Mouse (Mus musculus) stomach, embryonic 16.5 days (tissue): ENCODE measurements around the gene Ash1l. TPM values are rescaled to one million over a fixed set of nuclear protein-coding genes. Genes with fewer than 3 reads are reported as not detected.
"Not testable (repeated sequence)": the region's sequence is repeated elsewhere in the genome, so short reads cannot be mapped to it uniquely, and the experiment has no call there.

Experiments used
- ATAC-seq: fragments of 200-750 bp; cut with Nextera tagmentation; 2 replicates; pipeline ENCODE4 v1.8.0; 2017; ENCODE audit warnings: moderate number of reproducible peaks, moderate TSS enrichment; ENCODE audit not compliant: insufficient read depth, low FRiP score
- H3K27ac ChIP-seq: fragments of 300-500 bp; sonication (generic); 2 replicates; pipeline ENCODE4 v1.5.1; 2014; ENCODE audit warnings: low read length
- H3K27me3 ChIP-seq: fragments of 300-500 bp; sonication (generic); 2 replicates; pipeline ENCODE4 v1.6.1; 2014; ENCODE audit warnings: low read length, control low read depth, mixed read lengths; ENCODE audit not compliant: control insufficient read depth, insufficient read depth
- H3K36me3 ChIP-seq: fragments of 300-500 bp; sonication (generic); 2 replicates; pipeline ENCODE4 v1.6.1; 2014; ENCODE audit warnings: low read length; ENCODE audit not compliant: control insufficient read depth, insufficient read depth
- H3K4me1 ChIP-seq: fragments of 300-500 bp; sonication (generic); 2 replicates; pipeline ENCODE4 v1.6.1; 2014; ENCODE audit warnings: low read length, control low read depth, mixed read lengths; ENCODE audit not compliant: control insufficient read depth, insufficient read depth
- H3K4me2 ChIP-seq: fragments of 300-500 bp; sonication (generic); 2 replicates; pipeline ENCODE4 v1.6.1; 2014; ENCODE audit warnings: low read depth, low read length, mixed read lengths
- H3K4me3 ChIP-seq: fragments of 300-500 bp; sonication (generic); replicated peaks from 2 replicates; pipeline ENCODE4 v1.5.1; 2014; ENCODE audit warnings: mild to moderate bottlenecking, low read length
- H3K9ac ChIP-seq: fragments of 300-500 bp; sonication (generic); 2 replicates; pipeline ENCODE4 v1.6.1; 2014; ENCODE audit warnings: low read length
- H3K9me3 ChIP-seq: fragments of 300-500 bp; sonication (generic); replicated peaks from 2 replicates; pipeline ENCODE4 v1.6.1; 2016; ENCODE audit warnings: low read length, control low read depth; ENCODE audit not compliant: control insufficient read depth
- WGBS: fragments of 180-500 bp; shearing (Covaris S2); extraction: QIAGEN DNeasy Blood & Tissue Kit; methylation state at CpG from one replicate; pipeline ENCODE4 v1.1.7; 2014; 5-methylcytosine and 5-hydroxymethylcytosine counted together
- polyA plus RNA-seq: library from polyadenylated mRNA; unstranded; fragments of >200 nt; fragmentation: Nextera tagmentation; extraction: Ambion mirVana; gene quantifications from 2 replicates; pipeline ENCODE4 v1.2.1, GENCODE M21; 2015

Gene Ash1l
- polyA plus RNA-seq, 1 experiment from 2014 or later = 19.3 TPM

DNA sequence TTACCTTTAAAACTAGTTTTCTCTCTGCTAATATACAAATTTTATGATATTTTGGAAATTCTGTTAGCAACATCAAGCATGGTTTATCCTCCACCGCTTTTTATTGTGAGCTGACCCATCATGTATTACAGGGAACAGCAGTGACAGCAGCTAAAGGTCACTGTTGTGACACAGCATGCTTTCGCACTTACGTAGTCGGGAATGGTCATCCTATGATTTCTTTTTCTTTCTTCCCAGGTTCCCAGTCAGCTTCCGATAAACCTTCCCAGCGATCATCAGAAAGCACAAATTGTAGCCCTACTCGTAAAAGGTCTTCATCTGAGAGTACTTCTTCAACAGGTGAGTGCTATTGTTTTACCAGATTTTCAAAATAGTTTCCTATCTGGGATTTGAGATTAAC is 51.1 kb downstream of the Ash1l start:
- ATAC-seq = no peak
- 92% methylated on average over 7 of the region's 7 CpGs for WGBS
- peaks cover 16% of the 10 kb centered on the region; the same call in 1 of the 2 replicates for H3K36me3 ChIP-seq

GRCm38 (mm10) chr3:89030896-89031295 is 80.5 kb downstream of the Ash1l start:
- not testable (repeated sequence) for H3K9ac ChIP-seq, H3K27me3 ChIP-seq, H3K9me3 ChIP-seq, H3K4me3 ChIP-seq, H3K4me1 ChIP-seq, H3K4me2 ChIP-seq, H3K27ac ChIP-seq, ATAC-seq
- H3K36me3 ChIP-seq = peaks cover 42% of the 10 kb centered on the region
- WGBS = 90% methylated on average over 5 of the region's 5 CpGs

More for the DNA sequence above, 51.1 kb downstream of the Ash1l start:
- Histone ChIP-seq H3K27me3 (no peaks in the 10 kb centered on the region), H3K4me1 (no peaks in the 10 kb centered on the region), H3K9me3 (no peaks in the 10 kb centered on the region), H3K4me2 (no peak overlapping the region), H3K4me3 (no peak overlapping the region), H3K9ac (no peak overlapping the region), H3K27ac (no peak overlapping the region)

DNA sequence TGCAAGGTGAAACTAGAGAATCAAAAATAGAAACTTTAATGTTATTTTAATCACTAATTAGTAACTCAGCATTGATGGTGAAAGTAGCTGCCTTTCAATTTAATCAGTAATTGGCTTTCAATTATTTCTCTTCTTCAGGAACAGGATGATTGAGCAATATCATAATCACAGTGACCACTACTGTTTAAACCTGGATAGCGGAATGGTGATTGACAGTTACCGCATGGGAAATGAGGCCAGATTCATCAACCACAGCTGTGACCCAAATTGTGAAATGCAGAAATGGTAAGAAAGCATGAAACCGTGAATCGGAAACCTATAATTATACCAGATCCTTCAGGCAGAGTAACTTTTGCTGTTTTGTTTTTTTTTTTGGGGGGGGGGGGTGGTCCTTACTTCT is 92.9 kb downstream of the Ash1l start:
- no peaks in the 10 kb centered on the region for H3K27me3 ChIP-seq
- H3K4me1 ChIP-seq = no peaks in the 10 kb centered on the region
- ATAC-seq = no peak
- peaks cover 24% of the 10 kb centered on the region for H3K36me3 ChIP-seq
- no peak overlapping the region for H3K4me2 ChIP-seq
- H3K9me3 ChIP-seq = no peaks in the 10 kb centered on the region
- H3K9ac ChIP-seq = no peak overlapping the region
- H3K27ac ChIP-seq = no peak overlapping the region
- H3K4me3 ChIP-seq = no peak overlapping the region
- 97% methylated on average over 4 of the region's 4 CpGs for WGBS

DNA sequence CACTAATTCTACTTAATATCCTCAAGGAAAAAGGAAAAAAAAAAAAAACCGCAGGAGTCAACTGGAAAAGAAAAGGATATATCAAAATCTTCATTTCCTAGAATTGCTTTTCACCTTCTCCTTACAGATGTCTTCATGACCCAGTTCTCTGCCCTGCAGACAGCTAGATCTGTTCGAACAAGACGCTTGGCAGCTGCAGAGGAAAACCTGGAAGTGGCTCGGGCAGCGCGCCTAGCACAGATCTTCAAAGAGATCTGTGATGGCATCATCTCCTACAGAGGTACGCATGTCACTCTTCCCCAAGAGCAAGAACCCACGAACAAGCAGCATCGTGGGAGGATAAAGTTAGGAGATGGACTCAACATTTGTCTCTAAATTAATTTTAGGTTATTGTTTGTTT is 107.9 kb downstream of the Ash1l start:
- H3K4me2 ChIP-seq = no peak overlapping the region
- H3K9ac ChIP-seq = no peak overlapping the region
- WGBS = 91% methylated on average over 9 of the region's 9 CpGs
- H3K9me3 ChIP-seq = no peaks in the 10 kb centered on the region
- no peak overlapping the region for H3K27ac ChIP-seq
- H3K27me3 ChIP-seq = no peaks in the 10 kb centered on the region
- no peaks in the 10 kb centered on the region for H3K4me1 ChIP-seq
- H3K36me3 ChIP-seq = peaks cover 24% of the 10 kb centered on the region
- no peak for ATAC-seq
- H3K4me3 ChIP-seq = no peak overlapping the region

DNA sequence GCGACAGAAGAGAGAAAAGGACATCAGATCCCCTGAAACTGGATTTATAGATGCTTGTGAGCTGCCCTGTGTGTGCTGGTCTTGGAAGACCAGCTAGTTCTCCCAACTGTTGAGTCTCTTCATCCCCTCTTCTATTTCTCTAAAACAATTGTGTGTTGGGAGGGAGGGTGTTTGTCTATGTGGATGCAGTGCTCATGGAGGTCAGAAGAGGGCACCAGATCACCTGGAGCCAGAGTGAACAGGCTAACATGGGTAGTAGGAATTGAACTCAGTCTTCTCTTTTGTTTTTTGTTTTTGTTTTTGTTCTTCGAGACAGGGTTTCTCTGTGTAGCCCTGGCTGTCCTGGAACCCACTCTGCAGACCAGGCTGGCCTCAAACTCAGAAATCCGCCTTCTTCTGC is 108.4 kb downstream of the Ash1l start:
- H3K9me3 ChIP-seq = no peaks in the 10 kb centered on the region
- no peak overlapping the region for H3K4me3 ChIP-seq
- WGBS = 80% methylated on average over 3 of the region's 3 CpGs
- peaks cover 24% of the 10 kb centered on the region for H3K36me3 ChIP-seq
- H3K27ac ChIP-seq = no peak overlapping the region
- no peak overlapping the region for H3K4me2 ChIP-seq
- no peak for ATAC-seq
- no peaks in the 10 kb centered on the region for H3K4me1 ChIP-seq
- H3K9ac ChIP-seq = no peak overlapping the region
- H3K27me3 ChIP-seq = no peaks in the 10 kb centered on the region

GRCm38 (mm10) chr3:89061696-89062095 is 111.3 kb downstream of the Ash1l start:
- no peak overlapping the region for H3K27ac ChIP-seq
- 72% methylated on average over 3 of the region's 3 CpGs for WGBS
- H3K36me3 ChIP-seq = peaks cover 33% of the 10 kb centered on the region
- H3K27me3 ChIP-seq = no peaks in the 10 kb centered on the region
- no peak overlapping the region for H3K9ac ChIP-seq
- no peak overlapping the region for H3K4me2 ChIP-seq
- ATAC-seq = no peak
- H3K4me3 ChIP-seq = no peak overlapping the region
- no peaks in the 10 kb centered on the region for H3K4me1 ChIP-seq
- H3K9me3 ChIP-seq = no peaks in the 10 kb centered on the region

DNA sequence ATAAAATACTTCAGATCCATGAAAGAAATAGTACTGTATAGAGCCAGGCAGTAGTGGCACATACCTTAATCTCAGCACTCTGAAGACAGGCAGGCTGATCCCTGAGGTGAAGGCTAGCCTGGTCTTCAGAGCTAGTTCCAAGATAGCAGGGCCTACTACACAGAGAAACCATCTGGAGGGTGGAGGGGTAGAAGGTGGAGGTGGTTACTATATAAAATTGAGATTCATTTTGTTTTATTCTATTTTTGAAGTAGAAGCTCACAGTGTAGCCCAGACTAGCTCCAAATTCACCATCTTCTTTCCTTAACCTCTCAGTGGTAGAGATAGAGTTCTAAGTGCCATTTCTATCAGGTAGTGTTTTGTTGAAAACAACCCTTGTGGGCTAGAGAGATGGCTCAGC is 116.8 kb downstream of the Ash1l start:
- Histone ChIP-seq H3K27me3 (no peaks in the 10 kb centered on the region), H3K4me3 (no peak overlapping the region), H3K4me1 (no peaks in the 10 kb centered on the region), H3K36me3 (peaks cover 28% of the 10 kb centered on the region), H3K9me3 (no peaks in the 10 kb centered on the region), H3K4me2 (no peak overlapping the region), H3K27ac (no peak overlapping the region), H3K9ac (no peak overlapping the region)
- ATAC-seq = no peak

DNA sequence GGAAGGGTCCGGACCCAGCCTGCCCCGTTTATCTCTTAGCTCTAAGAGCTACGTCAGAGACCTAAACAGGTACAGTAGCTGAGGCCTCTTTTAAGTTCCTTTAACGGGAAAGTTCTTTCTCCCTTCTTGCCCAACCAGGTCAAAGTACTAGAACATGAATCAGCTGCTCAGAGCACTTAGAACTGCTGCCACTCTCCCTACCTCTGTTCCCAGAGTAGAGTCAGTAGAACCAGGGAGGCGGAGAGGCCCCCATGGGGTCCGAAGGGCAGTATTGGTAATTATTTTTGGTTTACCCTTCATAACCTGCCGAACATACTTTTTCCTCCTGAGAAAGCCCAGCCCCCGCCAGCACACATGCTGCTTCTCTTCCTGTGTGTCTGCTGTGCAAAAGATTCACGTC is 127.0 kb downstream of the Ash1l start:
- WGBS = 82% methylated on average over 9 of the region's 9 CpGs
- Histone ChIP-seq H3K4me2 (no peak overlapping the region), H3K9ac (no peak overlapping the region), H3K9me3 (no peaks in the 10 kb centered on the region), H3K4me1 (no peaks in the 10 kb centered on the region), H3K36me3 (peaks cover 19% of the 10 kb centered on the region), H3K27me3 (no peaks in the 10 kb centered on the region), H3K4me3 (no peak overlapping the region), H3K27ac (no peak overlapping the region)
- ATAC-seq = no peak

- H3K36me3 ChIP-seq, ATAC-seq: not testable (repeated sequence)
Observed at GRCm38 (mm10) chr3:89082287-89082686, 131.9 kb downstream of the Ash1l start.

DNA sequence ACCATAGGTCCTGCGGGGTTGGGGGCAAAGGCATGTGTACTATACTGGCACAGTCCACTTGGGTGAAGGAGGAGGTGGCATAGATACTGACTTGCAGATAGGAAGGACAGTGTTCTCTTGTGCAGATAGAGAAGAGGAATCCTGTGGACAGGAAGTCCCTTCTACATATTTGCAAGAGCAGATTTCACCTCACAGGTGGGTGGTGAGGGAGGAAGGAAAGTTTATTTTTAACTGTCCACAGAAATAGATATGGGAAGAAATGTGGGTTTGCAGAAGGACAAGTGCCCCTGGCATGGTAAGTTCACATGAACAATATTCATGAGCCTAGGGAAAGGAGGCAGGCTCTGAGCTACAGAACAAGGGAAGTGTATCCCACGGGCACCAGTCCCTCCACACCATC is 133.7 kb downstream of the Ash1l start:
- Histone ChIP-seq H3K9ac (no peak overlapping the region), H3K4me2 (no peak overlapping the region), H3K9me3 (no peaks in the 10 kb centered on the region), H3K4me1 (peaks cover 11% of the 10 kb centered on the region), H3K36me3 (peaks cover 3% of the 10 kb centered on the region; the same call in 1 of the 2 replicates), H3K27ac (no peak overlapping the region), H3K27me3 (no peaks in the 10 kb centered on the region), H3K4me3 (no peak overlapping the region)
- WGBS = 82% methylated on average over 2 of the region's 2 CpGs
- no peak for ATAC-seq

More at GRCm38 (mm10) chr3:89082287-89082686, 131.9 kb downstream of the Ash1l start:
- not testable (repeated sequence) for H3K27ac ChIP-seq, H3K27me3 ChIP-seq, H3K4me1 ChIP-seq, H3K9me3 ChIP-seq, H3K4me2 ChIP-seq, H3K4me3 ChIP-seq, H3K9ac ChIP-seq
